Mouse (Mus musculus) lung, postnatal 0 days (tissue): ENCODE results near the gene Tgfbr3l.

Experiments used
- CTCF ChIP-seq: IDR thresholded peaks from 2 replicates; pipeline ENCODE4 v1.5.1; 2016; ENCODE audit warnings: antibody characterized with exemption, mild to moderate bottlenecking
- EP300 ChIP-seq: IDR thresholded peaks from 2 replicates; pipeline ENCODE4 v1.6.1; 2016; ENCODE audit warnings: antibody characterized with exemption, mild to moderate bottlenecking, control low read depth

DNA sequence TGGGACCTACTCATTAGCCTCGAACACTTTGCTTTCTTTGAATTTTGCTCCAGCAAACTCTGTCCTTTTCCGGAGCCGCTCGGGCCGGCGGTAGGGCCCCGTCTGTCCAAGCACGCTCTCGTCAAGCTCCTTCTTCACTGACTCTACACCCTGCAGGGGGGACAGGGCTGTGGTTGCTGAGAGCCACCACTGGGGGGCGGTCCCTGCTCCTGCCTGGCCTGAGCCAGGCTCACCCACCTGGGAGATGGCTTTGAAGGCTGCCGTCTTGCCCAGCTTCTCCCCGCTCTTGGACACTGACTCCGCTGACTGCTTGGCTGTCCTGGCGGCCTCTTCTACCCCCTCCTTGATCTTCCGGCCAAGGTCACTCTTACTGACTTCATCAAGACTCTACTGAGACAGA lies 19.6 kb downstream of the Tgfbr3l start:
- TF ChIP-seq CTCF (peak; percentile 56), EP300 (no peak)
